Mouse (Mus musculus) E14TG2a.4 (cell line): ENCODE results near the gene Cep295nl.

Source experiments
- CTCF ChIP-seq: conservative IDR thresholded peaks from 2 replicates; pipeline ENCODE4 v1.5.1; 2014; ENCODE audit warnings: low read length
- NANOG ChIP-seq: IDR thresholded peaks from 2 replicates; pipeline ENCODE4 v1.6.1; 2014; ENCODE audit warnings: borderline replicate concordance, low read length, mixed read lengths
- POU5F1 ChIP-seq: IDR thresholded peaks from 2 replicates; pipeline ENCODE4 v1.6.1; 2014; ENCODE audit warnings: low read length, borderline replicate concordance

DNA sequence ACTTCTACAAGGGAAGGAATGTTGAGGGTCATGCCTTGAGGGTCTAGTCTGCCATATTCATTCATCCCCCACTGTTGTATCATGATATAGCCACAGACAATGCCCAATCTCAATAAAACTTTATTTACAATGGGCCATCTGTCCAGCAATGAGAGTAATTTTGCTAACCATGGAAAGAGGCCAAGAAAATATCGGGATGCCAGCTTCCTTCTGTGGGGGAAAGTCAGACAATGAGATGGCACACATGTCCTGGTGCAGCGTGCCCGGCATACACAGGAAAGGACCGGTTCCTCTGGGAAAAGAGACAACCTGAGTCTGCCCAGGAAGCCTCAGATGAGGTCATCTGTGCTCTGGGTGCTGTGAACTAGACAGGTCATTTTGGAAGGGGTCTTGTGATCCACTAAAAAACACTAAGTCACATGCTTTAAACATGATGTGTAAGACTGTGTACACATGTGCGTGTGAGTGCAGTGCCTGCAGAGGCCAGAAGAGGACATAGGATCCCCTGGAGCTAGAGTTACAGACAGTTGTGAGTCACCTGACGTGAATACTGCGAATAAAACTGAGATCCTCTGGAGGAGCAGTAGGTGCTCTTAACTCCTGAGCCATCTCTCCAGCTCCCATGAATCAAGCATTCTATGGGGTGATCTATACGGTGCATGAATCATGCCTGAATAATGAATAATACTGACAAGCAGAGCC, 4.2 kb upstream of the Cep295nl start:
- TF ChIP-seq CTCF (no peak), POU5F1 (no peak), NANOG (no peak)
